Mouse (Mus musculus) CD4-positive, CD25-positive, alpha-beta regulatory T cell (primary cell): ENCODE measurements around the gene Olfr642. TPM values are rescaled to one million over a fixed set of nuclear protein-coding genes. Genes with fewer than 3 reads are reported as not detected.

Source experiments
- polyA plus RNA-seq: library from polyadenylated mRNA; unstranded; fragments of 100-300 nt; shearing (Covaris generic); gene quantifications from one replicate; pipeline ENCODE4 v1.2.1, GENCODE M21; 2017

Olfr642 gene
- not detected for polyA plus RNA-seq

GRCm38 (mm10) chr7:104052566-104052965 lies at the start of gene Olfr642:
Olfr642 (minus strand) TSS chr7:104052666.

DNA sequence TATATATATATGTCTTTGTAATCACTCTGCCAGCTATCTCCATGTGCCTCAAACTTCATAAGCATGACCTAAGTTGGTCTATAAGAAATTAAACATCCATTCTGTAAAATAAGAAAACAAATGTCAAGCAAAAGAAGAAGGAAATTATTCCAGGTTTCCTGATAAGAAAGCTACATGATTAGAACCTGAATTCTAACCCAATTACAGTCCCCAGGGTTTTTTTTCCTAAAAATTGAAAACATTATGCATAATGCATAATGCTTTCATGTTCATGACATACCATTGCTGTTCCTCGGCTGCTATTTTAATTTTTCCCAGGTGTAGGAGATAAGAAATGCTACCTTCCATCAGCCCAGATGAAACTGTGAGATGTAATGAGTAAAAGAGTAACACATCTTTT lies 32.9 kb upstream of the Olfr642 start, which contains the start of gene Olfr645:
Olfr645 (minus strand) TSS at position 101 of the 400 bp plus-strand sequence.

GRCm38 (mm10) chr7:104071769-104072168 lies 19.3 kb upstream of the Olfr642 start, which contains the start of gene Olfr644:
Olfr644 (minus strand) TSS chr7:104071869.

DNA sequence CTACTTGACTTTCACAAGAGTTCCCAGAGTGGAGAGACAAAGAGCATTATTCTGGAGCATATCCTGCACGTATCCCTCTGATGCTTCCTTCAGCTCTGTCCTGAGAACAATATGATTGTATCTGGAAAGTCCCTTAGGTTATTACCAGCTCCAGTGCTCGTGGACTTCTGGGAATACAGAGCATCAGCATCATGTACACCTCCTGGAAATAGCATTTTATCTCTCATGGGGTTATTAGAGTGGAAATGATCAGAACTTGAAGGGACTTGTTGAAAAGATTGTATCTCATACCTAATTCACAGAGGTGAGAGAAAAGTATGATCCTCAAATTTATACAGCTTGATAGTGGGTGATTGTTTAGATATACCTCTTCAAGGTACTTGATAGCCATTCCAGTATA lies 8.9 kb upstream of the Olfr642 start, which contains the start of gene 4930516K23Rik:
4930516K23Rik (minus strand) TSS at position 101 of the 400 bp plus-strand sequence.

GRCm38 (mm10) chr7:104035145-104035544 lies 17.3 kb downstream of the Olfr642 start, which contains the start of gene Olfr641:
Olfr641 (plus strand) TSS chr7:104035445.

DNA sequence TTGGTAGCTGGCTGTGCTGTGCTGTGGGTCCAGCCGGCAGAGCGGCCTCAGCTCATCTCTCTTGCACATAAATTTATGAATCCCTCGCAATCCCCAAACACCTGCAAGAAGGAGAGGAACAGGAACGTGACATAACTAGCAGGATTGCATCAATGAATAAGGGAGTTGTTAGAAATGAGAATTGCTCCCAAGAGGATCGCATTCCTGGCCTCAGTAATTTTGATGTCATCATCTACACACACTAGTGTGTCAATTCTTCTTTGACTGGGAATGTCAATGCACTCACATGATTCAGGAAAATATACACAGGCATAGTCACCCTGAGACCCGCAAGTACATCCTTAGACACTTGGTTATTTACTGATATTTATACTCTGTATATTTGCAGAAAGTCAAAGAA lies 27.0 kb downstream of the Olfr642 start, which contains the start of gene Olfr640:
Olfr640 (minus strand) TSS at position 101 of the 400 bp plus-strand sequence.

GRCm38 (mm10) chr7:104017203-104017602 lies 35.3 kb downstream of the Olfr642 start, which contains the start of gene Olfr639:
Olfr639 (minus strand) TSS chr7:104017303.

GRCm38 (mm10) chr7:103998446-103998845 lies 54.0 kb downstream of the Olfr642 start, which contains the start of gene Olfr638:
Olfr638 (plus strand) TSS chr7:103998746.

Other genes starting within 250 kb of the Olfr642 start
- 32.1 TPM for gene Hbb-bt, start 238.7 kb downstream of the Olfr642 start, polyA plus RNA-seq
- 155 TPM for gene Hbb-bs, start 224.6 kb downstream of the Olfr642 start, polyA plus RNA-seq
- gene Hbb-bh2, start 212.1 kb downstream of the Olfr642 start, polyA plus RNA-seq: not detected
- not detected for gene Hbb-bh1, start 209.5 kb downstream of the Olfr642 start, polyA plus RNA-seq
- gene Hbb-y, start 199.4 kb downstream of the Olfr642 start, polyA plus RNA-seq: not detected
- gene Olfr66, start 166.4 kb downstream of the Olfr642 start, polyA plus RNA-seq: not detected
- gene Olfr64, start 158.2 kb downstream of the Olfr642 start, polyA plus RNA-seq: 0.07 TPM
- gene Olfr65, start 149.2 kb downstream of the Olfr642 start, polyA plus RNA-seq: not detected
- not detected for gene Olfr631, start 123.8 kb downstream of the Olfr642 start, polyA plus RNA-seq
- gene Olfr632, start 118.3 kb downstream of the Olfr642 start, polyA plus RNA-seq: not detected
- gene Olfr633, start 108.2 kb downstream of the Olfr642 start, polyA plus RNA-seq: not detected
- 0.02 TPM for gene Olfr635, start 81.5 kb downstream of the Olfr642 start, polyA plus RNA-seq
- not detected for gene Olfr638, start 53.9 kb downstream of the Olfr642 start, polyA plus RNA-seq
- 0.02 TPM for gene Olfr639, start 35.4 kb downstream of the Olfr642 start, polyA plus RNA-seq
- gene Olfr640, start 27.1 kb downstream of the Olfr642 start, polyA plus RNA-seq: not detected
- gene Olfr641, start 17.2 kb downstream of the Olfr642 start, polyA plus RNA-seq: not detected
- not detected for gene 4930516K23Rik, start 8.8 kb upstream of the Olfr642 start, polyA plus RNA-seq
- not detected for gene Olfr644, start 19.2 kb upstream of the Olfr642 start, polyA plus RNA-seq
- not detected for gene Olfr645, start 32.8 kb upstream of the Olfr642 start, polyA plus RNA-seq
- gene Olfr646, start 52.2 kb upstream of the Olfr642 start, polyA plus RNA-seq: not detected
- gene Ubqln5, start 77.2 kb upstream of the Olfr642 start, polyA plus RNA-seq: not detected
- not detected for gene Olfr643, start 84.7 kb upstream of the Olfr642 start, polyA plus RNA-seq
- gene Ubqln3, start 90.6 kb upstream of the Olfr642 start, polyA plus RNA-seq: not detected
- gene Ubqlnl, start 97.9 kb upstream of the Olfr642 start, polyA plus RNA-seq: not detected
- not detected for gene Olfm5, start 112.2 kb upstream of the Olfr642 start, polyA plus RNA-seq
- 0.17 TPM for gene Olfr648, start 130.7 kb upstream of the Olfr642 start, polyA plus RNA-seq
- gene Olfr649, start 143.3 kb upstream of the Olfr642 start, polyA plus RNA-seq: not detected
- 1.9 TPM for gene Trim6, start 166.1 kb upstream of the Olfr642 start, polyA plus RNA-seq
- 46.0 TPM for gene Trim34a, start 191.8 kb upstream of the Olfr642 start, polyA plus RNA-seq
- gene Trim5, start 235.4 kb upstream of the Olfr642 start, polyA plus RNA-seq: 37.0 TPM